Mouse (Mus musculus) brain, embryonic 14.5 days (tissue): ENCODE measurements around the gene Gvin1.

Experiments used
- CTCF ChIP-seq: fragments of 200-500 bp; IDR thresholded peaks from 2 replicates; pipeline ENCODE4 v1.5.1; 2012; ENCODE audit warnings: inconsistent platforms, mild to moderate bottlenecking, moderate library complexity, borderline replicate concordance; ENCODE audit not compliant: insufficient read depth, insufficient read length; ENCODE audit errors: extremely low read depth
- POLR2A ChIP-seq: fragments of 200-500 bp; IDR thresholded peaks from 2 replicates; pipeline ENCODE4 v1.6.1; 2012; ENCODE audit warnings: mild to moderate bottlenecking, inconsistent platforms, borderline replicate concordance; ENCODE audit not compliant: poor library complexity, insufficient read depth, insufficient read length, severe bottlenecking; ENCODE audit errors: extremely low read depth

DNA sequence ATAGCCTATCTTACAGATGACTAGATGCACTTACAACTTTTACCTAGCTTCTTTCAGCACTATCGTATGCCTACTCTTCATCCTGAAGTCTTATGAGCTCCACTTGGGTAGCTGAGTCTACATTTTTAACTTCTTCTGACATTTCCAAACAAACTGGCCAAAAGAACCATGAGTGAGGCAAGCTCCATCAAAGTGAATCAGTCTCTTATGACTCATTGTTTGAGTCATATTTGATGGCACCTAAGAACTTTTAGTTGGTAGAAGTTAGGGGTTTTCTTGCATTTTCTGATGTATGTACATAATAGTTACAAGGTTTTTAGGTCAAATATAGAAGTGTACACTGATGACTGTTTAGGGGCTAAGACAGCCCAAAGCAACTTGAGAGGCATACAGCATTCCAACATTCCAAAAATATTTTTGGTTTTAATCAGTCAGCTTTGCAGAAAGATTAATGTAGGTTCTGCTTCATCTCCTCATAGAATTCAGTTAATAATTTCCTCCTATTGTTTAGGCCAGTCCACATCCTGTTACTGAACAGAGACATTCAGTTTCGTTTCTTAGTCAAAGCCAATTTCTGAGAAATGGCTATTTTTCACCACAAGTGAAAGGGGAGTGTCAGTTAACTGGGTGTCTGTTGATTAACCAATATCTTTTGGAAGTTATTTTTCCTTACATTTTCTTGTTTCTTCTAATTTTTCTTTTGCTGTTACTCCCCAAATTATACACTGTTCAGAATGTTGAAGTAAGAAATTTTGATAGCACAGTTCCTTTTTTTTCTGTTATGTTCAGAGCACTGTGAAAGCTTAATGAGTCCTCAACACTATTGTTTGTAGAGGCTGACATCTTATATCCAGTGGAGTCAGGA is 21.4 kb upstream of the Gvin1 start:
- TF ChIP-seq CTCF: no peak
- no peak for TF ChIP-seq POLR2A
